Mouse (Mus musculus) lung, embryonic 15.5 days (tissue): ENCODE measurements at regions not wholly inside any gene's neighbourhood (a gene's known extent, or its start where the extent isn't known, plus 50 kb on each side); places are given as distances from the start of the nearest gene placed in this dataset.

Source experiments
- ATAC-seq: fragments of 200-750 bp; cut with Nextera tagmentation; 2 replicates; pipeline ENCODE4 v1.8.0; 2017; ENCODE audit warnings: moderate number of reproducible peaks, borderline replicate concordance; ENCODE audit not compliant: low FRiP score, low TSS enrichment; ENCODE audit errors: extremely low read depth
- H3K27ac ChIP-seq: fragments of 300-500 bp; sonication (generic); 2 replicates; pipeline ENCODE4 v1.5.1; 2015; ENCODE audit warnings: moderate library complexity, mild to moderate bottlenecking, inconsistent platforms
- H3K27me3 ChIP-seq: fragments of 300-500 bp; sonication (generic); 2 replicates; pipeline ENCODE4 v1.6.1; 2015; ENCODE audit warnings: inconsistent platforms
- H3K36me3 ChIP-seq: fragments of 300-500 bp; sonication (generic); 2 replicates; pipeline ENCODE4 v1.6.1; 2015; ENCODE audit warnings: inconsistent platforms
- H3K4me1 ChIP-seq: fragments of 300-500 bp; sonication (generic); 2 replicates; pipeline ENCODE4 v1.6.1; 2015; ENCODE audit warnings: inconsistent platforms
- H3K4me2 ChIP-seq: fragments of 300-500 bp; sonication (generic); 2 replicates; pipeline ENCODE4 v1.6.1; 2015; ENCODE audit warnings: inconsistent platforms, mild to moderate bottlenecking, moderate library complexity
- H3K4me3 ChIP-seq: fragments of 300-500 bp; sonication (generic); 2 replicates; pipeline ENCODE4 v1.5.1; 2015; ENCODE audit warnings: mild to moderate bottlenecking, inconsistent platforms
- H3K9ac ChIP-seq: fragments of 300-500 bp; sonication (generic); 2 replicates; pipeline ENCODE4 v1.6.1; 2015; ENCODE audit warnings: inconsistent platforms
- H3K9me3 ChIP-seq: fragments of 300-500 bp; sonication (generic); 2 replicates; pipeline ENCODE4 v1.6.1; 2016; ENCODE audit warnings: inconsistent platforms
- whole genome bisulfite sequencing: fragments of 180-500 bp; shearing (Covaris S2); methylation state at CpG from one replicate; pipeline ENCODE4 v1.1.7; 2015; 5-methylcytosine and 5-hydroxymethylcytosine counted together

DNA sequence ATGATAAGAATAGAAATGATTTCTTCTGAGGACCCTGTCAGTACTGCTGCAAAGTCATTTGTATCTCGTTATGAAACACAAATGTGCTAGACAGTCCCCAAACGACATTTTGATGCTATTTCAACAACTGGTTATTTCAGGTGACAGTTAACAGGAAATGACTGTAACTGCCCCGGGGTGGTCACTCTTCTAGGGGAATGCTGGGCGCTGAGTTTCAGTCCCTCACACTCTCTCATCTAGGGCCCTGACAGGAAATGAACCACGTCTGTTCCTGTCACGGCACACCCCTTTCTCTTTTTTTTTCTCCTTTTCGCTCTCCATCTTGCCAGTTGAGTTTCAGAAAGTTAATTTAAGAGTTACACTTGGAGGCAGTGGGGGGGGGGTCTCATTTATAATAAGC is 556.2 kb downstream of the Ccdc171 start:
- no peak for ATAC-seq
- Histone ChIP-seq H3K36me3 (no peaks in the 10 kb centered on the region), H3K27me3 (no peaks in the 10 kb centered on the region), H3K9ac (no peak overlapping the region), H3K4me2 (no peak overlapping the region), H3K27ac (no peak overlapping the region), H3K4me3 (no peak overlapping the region), H3K4me1 (0 out of 2 replicates have a peak, but pooled peaks cover 5% of the 10 kb centered on the region), H3K9me3 (no peaks in the 10 kb centered on the region)
- 31% methylated on average over 7 of the region's 7 CpGs for WGBS

DNA sequence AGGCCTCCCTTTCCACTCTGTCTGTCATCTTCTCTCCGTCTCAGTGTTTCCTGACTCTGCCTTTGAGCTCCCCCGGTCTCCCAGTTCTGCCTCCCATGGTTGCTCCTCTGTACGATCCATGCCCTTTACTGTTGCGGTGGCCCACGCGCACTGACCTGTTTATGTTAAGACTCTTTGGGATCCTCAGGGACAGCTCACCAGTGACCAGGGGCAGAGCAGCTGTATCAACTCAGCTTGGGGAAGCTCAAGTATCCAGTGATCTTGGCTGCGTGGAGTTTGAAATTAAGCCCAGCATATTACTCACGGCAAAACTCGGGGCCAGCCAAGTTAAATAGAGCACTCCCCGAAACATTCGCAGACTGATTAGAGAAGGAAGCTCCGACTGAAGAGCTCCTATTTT is 562.8 kb downstream of the Ccdc171 start:
- 49% methylated on average over 12 of the region's 12 CpGs for WGBS
- Histone ChIP-seq H3K9ac (no peak overlapping the region), H3K9me3 (no peaks in the 10 kb centered on the region), H3K27me3 (no peaks in the 10 kb centered on the region), H3K36me3 (no peaks in the 10 kb centered on the region), H3K27ac (no peak overlapping the region), H3K4me3 (no peak overlapping the region), H3K4me1 (peaks cover 10% of the 10 kb centered on the region; the same call in 1 of the 2 replicates), H3K4me2 (no peak overlapping the region)
- peak; percentile 46; the same call in 1 of the 2 replicates for ATAC-seq

DNA sequence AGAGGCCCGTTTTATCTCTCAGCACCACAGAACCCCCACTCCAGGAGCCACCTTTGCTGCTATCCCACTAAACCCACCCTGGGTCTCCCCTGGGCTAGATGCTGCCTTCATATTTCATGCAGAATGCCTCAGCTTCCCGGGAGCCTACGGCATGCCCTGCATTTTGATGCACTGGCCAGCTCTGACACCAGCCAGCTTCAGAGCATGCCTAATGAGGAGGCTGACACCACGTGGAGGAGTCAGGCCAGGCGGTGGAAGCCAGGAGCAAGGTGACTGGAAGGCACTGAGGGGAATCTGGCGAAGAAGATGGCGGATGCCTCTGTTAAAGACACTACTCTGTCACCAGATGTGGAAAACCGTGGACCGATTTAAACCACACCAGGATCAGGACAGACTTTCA is 567.2 kb downstream of the Ccdc171 start:
- WGBS: 59% methylated on average over 9 of the region's 9 CpGs
- no peak overlapping the region for H3K4me2 ChIP-seq
- no peaks in the 10 kb centered on the region for H3K9me3 ChIP-seq
- peaks cover 13% of the 10 kb centered on the region for H3K4me1 ChIP-seq
- H3K27me3 ChIP-seq: no peaks in the 10 kb centered on the region
- no peak overlapping the region for H3K4me3 ChIP-seq
- no peak for ATAC-seq
- no peak overlapping the region for H3K27ac ChIP-seq
- no peak overlapping the region for H3K9ac ChIP-seq
- H3K36me3 ChIP-seq: no peaks in the 10 kb centered on the region

DNA sequence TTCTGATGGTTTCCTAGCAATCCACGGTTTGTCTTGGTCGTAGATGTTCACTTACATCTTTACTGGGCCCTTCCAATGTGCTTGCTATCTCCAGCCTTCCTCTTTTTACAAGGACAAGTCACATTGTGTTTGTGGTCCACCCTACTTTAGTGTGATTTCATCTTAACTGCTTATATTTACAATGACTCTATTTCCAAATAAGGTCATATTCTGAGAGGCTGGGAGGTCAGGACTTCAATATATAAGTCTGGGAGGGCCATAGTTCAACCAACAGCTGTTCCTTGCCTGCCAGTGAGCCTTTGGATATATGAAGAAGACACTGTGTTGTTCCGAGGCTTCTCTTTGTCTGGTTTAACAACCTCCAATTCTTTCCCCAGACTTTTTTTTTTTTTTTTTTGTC is 569.9 kb downstream of the Ccdc171 start:
- H3K27me3 ChIP-seq: no peaks in the 10 kb centered on the region; the same call in 1 of the 2 replicates
- no peak overlapping the region for H3K9ac ChIP-seq
- no peak overlapping the region for H3K27ac ChIP-seq
- no peaks in the 10 kb centered on the region for H3K36me3 ChIP-seq
- no peak overlapping the region for H3K4me2 ChIP-seq
- no peak overlapping the region for H3K4me3 ChIP-seq
- peak; percentile 55; the same call in 1 of the 2 replicates for ATAC-seq
- WGBS: 41% methylated on average over 3 of the region's 3 CpGs
- H3K4me1 ChIP-seq: peaks cover 7% of the 10 kb centered on the region; the same call in 1 of the 2 replicates
- H3K9me3 ChIP-seq: no peaks in the 10 kb centered on the region

DNA sequence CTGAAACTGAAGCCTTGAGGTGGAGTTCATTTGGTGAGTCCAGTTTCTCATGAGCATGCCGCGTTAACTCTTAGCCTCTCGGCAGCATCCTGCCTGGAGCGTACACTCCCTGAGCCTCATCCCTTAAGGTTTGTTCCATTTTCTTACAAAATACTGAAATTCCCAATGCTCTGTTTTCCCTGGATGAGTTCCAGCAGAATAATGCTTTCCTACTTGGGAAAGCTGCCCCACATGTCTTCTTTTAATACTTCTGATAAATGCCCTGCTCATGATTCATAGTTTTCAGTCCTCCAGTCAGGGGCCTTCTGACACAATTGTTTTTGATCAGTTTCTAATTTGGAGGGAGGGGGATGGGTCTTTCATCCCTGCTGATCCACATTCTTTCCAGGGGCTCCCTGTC is 570.7 kb downstream of the Ccdc171 start:
- WGBS: 77% methylated on average over 4 of the region's 4 CpGs
- no peak overlapping the region for H3K4me2 ChIP-seq
- no peak overlapping the region for H3K27ac ChIP-seq
- no peaks in the 10 kb centered on the region for H3K36me3 ChIP-seq
- H3K9ac ChIP-seq: no peak overlapping the region
- no peak for ATAC-seq
- H3K9me3 ChIP-seq: no peaks in the 10 kb centered on the region
- H3K27me3 ChIP-seq: no peaks in the 10 kb centered on the region; the same call in 1 of the 2 replicates
- peaks cover 7% of the 10 kb centered on the region; the same call in 1 of the 2 replicates for H3K4me1 ChIP-seq
- H3K4me3 ChIP-seq: no peak overlapping the region

DNA sequence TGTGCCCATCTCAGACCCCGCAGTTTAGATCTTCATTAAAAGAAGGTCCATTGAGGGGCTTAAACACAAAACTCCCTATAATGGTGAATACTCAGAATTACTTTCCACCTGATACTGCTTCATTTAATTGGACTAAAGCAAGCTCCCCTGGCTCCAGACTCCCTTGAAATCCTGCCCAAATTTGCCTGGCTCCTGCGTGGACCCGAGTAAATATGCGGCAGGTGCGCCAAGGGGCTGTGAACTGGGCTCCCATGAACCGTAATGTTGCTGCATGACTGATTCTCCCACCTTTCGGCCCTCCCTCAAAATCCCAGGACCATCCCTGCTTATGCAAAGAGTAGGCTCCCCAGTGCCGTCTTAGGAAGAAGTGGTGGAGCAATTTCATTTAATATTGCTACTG is 573.7 kb downstream of the Ccdc171 start:
- peaks cover 7% of the 10 kb centered on the region; the same call in 1 of the 2 replicates for H3K4me1 ChIP-seq
- no peak overlapping the region for H3K27ac ChIP-seq
- H3K36me3 ChIP-seq: no peaks in the 10 kb centered on the region
- H3K4me3 ChIP-seq: no peak overlapping the region
- H3K27me3 ChIP-seq: no peaks in the 10 kb centered on the region; the same call in 1 of the 2 replicates
- no peaks in the 10 kb centered on the region for H3K9me3 ChIP-seq
- H3K9ac ChIP-seq: no peak overlapping the region
- no peak for ATAC-seq
- WGBS: 88% methylated on average over 8 of the region's 8 CpGs
- H3K4me2 ChIP-seq: no peak overlapping the region

DNA sequence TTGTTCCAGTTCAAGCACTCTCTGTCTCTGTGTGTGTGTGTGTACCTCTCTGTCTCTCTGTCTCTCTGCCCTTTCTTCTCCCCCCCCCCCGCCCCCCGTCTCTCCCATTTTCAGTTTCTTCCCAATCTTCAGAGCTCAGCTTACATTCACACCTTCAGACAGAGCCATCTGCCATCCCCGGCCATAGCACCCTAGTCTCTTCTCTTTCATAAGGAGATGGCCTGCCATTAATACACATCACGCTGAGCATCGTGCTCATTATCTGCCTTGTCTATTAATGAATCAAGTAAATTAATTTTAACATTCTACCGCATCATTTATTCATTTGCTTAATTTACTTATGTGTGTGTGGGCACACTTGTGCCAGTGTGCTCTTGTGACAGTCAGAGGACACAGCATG is 573.2 kb downstream of the Bnc2 start:
- ATAC-seq: no peak
- no peaks in the 10 kb centered on the region for H3K4me1 ChIP-seq
- H3K9me3 ChIP-seq: no peaks in the 10 kb centered on the region
- H3K27me3 ChIP-seq: no peaks in the 10 kb centered on the region; the same call in 1 of the 2 replicates
- no peaks in the 10 kb centered on the region for H3K36me3 ChIP-seq
- H3K27ac ChIP-seq: no peak overlapping the region
- H3K9ac ChIP-seq: no peak overlapping the region
- H3K4me2 ChIP-seq: no peak overlapping the region
- whole genome bisulfite sequencing: 89% methylated on average over 6 of the region's 6 CpGs
- H3K4me3 ChIP-seq: no peak overlapping the region

DNA sequence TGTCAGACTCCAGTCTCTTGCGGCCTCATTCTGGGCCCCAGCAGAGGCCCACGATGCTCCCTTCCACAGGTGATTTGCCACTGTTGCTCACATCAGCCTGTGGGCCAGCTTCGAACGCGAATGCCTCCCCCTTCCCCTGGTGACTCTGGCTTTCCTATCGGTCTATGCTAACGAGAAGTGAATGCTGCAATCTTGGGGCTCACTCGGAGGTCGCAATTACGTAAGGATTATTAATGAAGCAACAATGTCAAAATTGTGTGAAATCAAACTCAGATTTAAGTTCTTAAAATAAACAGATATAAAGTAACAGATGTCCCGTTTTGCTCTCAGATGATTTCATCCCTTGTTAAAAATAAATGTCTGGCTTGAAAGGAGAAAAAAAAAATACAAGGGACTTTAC is 572.3 kb downstream of the Bnc2 start:
- WGBS: 35% methylated on average over 11 of the region's 11 CpGs
- no peak; the same call in 1 of the 2 replicates for ATAC-seq
- H3K9ac ChIP-seq: no peak overlapping the region
- no peak overlapping the region for H3K27ac ChIP-seq
- no peaks in the 10 kb centered on the region; the same call in 1 of the 2 replicates for H3K27me3 ChIP-seq
- H3K9me3 ChIP-seq: no peaks in the 10 kb centered on the region
- no peak overlapping the region for H3K4me2 ChIP-seq
- no peaks in the 10 kb centered on the region for H3K36me3 ChIP-seq
- no peaks in the 10 kb centered on the region for H3K4me1 ChIP-seq
- H3K4me3 ChIP-seq: no peak overlapping the region

DNA sequence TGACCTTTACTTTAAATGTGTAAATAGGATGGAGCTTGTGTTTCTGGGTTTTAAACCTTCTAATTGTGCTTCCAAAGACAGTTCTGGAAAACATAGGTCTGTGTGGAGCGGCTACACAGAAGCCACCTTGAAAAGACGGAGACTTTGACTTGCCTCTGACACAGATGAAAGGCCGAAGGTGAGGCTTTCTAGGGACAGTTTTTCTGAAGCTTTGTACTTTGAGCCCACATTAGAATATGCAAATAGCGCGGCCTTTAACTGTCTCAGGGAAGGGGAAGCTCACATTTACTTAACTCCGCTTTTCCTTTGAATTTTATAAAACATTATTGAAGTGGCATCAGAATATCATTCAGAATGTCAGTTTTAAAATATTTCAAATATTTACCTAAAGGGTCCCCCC is 566.5 kb downstream of the Bnc2 start:
- H3K4me2 ChIP-seq: no peak overlapping the region

DNA sequence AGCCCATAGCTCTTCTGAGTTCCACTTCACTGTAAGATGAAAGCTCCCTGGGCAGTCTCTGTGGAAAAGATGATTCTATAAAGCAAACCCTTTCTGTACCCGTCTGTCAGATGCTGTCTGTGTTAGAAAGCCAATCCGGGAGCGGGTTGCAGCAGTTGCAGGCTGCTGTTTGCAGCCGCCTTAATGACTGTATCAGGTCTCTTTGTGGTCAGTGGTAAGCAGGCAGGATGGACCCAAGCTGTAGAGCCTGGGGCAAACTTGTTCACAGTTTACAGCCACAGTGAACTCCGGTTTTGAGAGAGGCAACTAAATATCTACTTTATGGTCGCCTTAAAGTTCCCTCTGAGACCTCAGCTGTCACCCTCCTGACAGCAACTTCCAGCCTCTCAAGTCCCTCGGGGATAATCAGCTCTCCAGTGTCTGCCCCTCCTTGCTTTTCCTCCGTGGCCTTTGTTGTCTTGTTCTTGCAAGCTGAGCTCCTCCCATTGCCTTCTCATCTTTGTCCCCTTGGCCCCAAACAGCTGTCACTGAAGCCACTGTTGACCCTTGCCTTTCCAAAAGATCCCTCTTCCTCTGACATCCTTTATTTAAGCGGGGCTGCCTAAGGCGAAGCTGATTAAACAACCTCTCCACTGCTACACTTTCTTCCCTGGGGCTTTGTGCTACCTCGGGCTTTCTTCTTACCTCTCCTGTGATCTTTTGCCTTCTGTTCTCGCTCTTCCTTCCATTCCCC is 565.1 kb downstream of the Bnc2 start:
- Histone ChIP-seq H3K9ac (no peak overlapping the region), H3K4me3 (no peak overlapping the region), H3K4me2 (no peak overlapping the region), H3K27me3 (no peaks in the 10 kb centered on the region), H3K4me1 (peaks cover 3% of the 10 kb centered on the region; the same call in 1 of the 2 replicates), H3K36me3 (no peaks in the 10 kb centered on the region), H3K27ac (no peak overlapping the region), H3K9me3 (no peaks in the 10 kb centered on the region)
- ATAC-seq: no peak
- WGBS: 21% methylated on average over 12 of the region's 12 CpGs

More for the DNA sequence above, 566.5 kb downstream of the Bnc2 start:
- Histone ChIP-seq H3K4me1 (peaks cover 3% of the 10 kb centered on the region; the same call in 1 of the 2 replicates), H3K9me3 (no peaks in the 10 kb centered on the region), H3K27ac (no peak overlapping the region), H3K36me3 (no peaks in the 10 kb centered on the region), H3K4me3 (no peak overlapping the region), H3K27me3 (no peaks in the 10 kb centered on the region), H3K9ac (no peak overlapping the region)
- no peak for ATAC-seq
- WGBS: 83% methylated on average over 6 of the region's 6 CpGs

DNA sequence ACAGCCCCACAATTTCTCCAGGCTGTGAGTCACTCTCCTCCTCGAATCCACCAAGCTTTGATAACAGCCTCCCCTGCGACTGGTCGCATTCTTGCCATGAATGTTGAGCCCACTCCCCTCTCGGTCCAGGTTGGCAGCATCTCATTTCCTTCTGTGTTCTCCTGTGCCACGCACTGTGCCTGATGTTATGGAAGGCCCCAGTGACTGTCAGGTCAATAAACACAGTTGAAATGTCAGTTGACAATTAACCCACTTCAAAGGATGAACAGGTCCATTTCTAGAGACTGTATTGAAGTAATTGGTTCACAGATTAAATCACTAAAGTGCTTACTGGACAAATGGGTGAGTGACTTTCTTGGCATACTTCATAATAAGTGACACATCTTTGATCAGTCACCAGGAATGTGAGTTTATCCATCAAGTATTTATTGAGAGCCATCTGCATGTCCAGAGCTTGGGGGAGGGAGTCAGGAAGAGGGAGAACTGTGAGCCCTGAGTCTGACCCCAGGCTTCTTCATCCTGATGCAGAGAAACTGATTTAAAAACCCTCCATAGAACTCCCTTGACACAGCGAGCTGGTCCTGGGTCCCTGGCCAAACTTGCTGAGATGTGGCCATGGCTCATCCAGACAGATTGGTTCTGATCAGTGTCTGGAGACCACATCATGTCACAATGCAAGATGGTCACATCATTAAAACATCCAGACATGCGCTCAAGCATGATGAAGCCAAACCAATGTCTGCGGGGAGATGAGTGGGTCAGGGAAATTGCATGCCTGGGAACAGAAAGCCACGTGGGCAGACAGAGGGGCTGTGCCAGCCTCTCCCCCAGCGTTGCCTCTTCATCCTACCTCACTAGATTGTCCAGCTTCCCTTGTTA is 560.7 kb downstream of the Bnc2 start:
- Histone ChIP-seq H3K4me2 (no peak overlapping the region), H3K27ac (no peak overlapping the region), H3K4me1 (peaks cover 3% of the 10 kb centered on the region; the same call in 1 of the 2 replicates), H3K9ac (no peak overlapping the region), H3K9me3 (no peaks in the 10 kb centered on the region), H3K4me3 (no peak overlapping the region), H3K36me3 (no peaks in the 10 kb centered on the region), H3K27me3 (no peaks in the 10 kb centered on the region)
- ATAC-seq: no peak
- 67% methylated on average over 10 of the region's 10 CpGs for WGBS
